Mouse (Mus musculus) liver, adult 2 months (tissue): ENCODE results near the gene Cenpo. TPM values are rescaled to one million over a fixed set of nuclear protein-coding genes. Genes with fewer than 3 reads are reported as not detected.
A peak's percentile ranks its signal among the peaks of the same experiment; 100 is the strongest.

Experiments used
- DNase-seq: peaks from one replicate; pipeline ENCODE4 v3.0.0-alpha.2; 2011; ENCODE audit warnings: low read depth, low spot score; ENCODE audit errors: extremely low read depth
- H3K27ac ChIP-seq: fragments of 200-500 bp; replicated peaks from 2 replicates; pipeline ENCODE4 v1.5.1; 2012; ENCODE audit warnings: low read depth, mild to moderate bottlenecking, control low read depth, inconsistent platforms, low read length; ENCODE audit not compliant: insufficient read depth
- H3K27me3 ChIP-seq: fragments of 200-500 bp; 2 replicates; pipeline ENCODE4 v1.6.1; 2012; ENCODE audit warnings: mild to moderate bottlenecking, moderate library complexity, low read length, inconsistent platforms; ENCODE audit not compliant: control insufficient read depth, insufficient read depth
- H3K36me3 ChIP-seq: fragments of 200-500 bp; 2 replicates; pipeline ENCODE4 v1.6.1; 2012; ENCODE audit warnings: low read length, inconsistent platforms; ENCODE audit not compliant: control insufficient read depth, insufficient read depth
- H3K4me1 ChIP-seq: fragments of 200-500 bp; 2 replicates; pipeline ENCODE4 v1.6.1; 2011; ENCODE audit warnings: low read length; ENCODE audit not compliant: control insufficient read depth, insufficient read depth
- H3K4me3 ChIP-seq: fragments of 200-500 bp; 2 replicates; pipeline ENCODE4 v1.5.1; 2011; ENCODE audit warnings: low read depth, mild to moderate bottlenecking, control low read depth, low read length, moderate library complexity; ENCODE audit not compliant: insufficient read depth
- H3K79me2 ChIP-seq: fragments of 200-500 bp; 2 replicates; pipeline ENCODE4 v1.6.1; 2012; ENCODE audit warnings: inconsistent platforms, mild to moderate bottlenecking, low read length, moderate library complexity; ENCODE audit not compliant: control insufficient read depth, insufficient read depth
- H3K9ac ChIP-seq: fragments of 200-500 bp; 2 replicates; pipeline ENCODE4 v1.6.1; 2012; ENCODE audit warnings: low read depth, mild to moderate bottlenecking, control low read depth, inconsistent platforms, low read length
- CTCF ChIP-seq: fragments of 200-500 bp; IDR thresholded peaks from 2 replicates; pipeline ENCODE4 v1.5.1; 2011; ENCODE audit warnings: low read depth, low read length, control low read depth
- POLR2A ChIP-seq: fragments of 200-500 bp; IDR thresholded peaks from 2 replicates; pipeline ENCODE4 v1.6.1; 2011; ENCODE audit warnings: low read length, control low read depth; ENCODE audit not compliant: insufficient read depth; ENCODE audit errors: extremely low read depth
- WGBS: fragments of 180-500 bp; shearing (Covaris S2); methylation state at CpG from one replicate; pipeline ENCODE4 v1.1.7; 2018; 5-methylcytosine and 5-hydroxymethylcytosine counted together
- polyA plus RNA-seq: library from polyadenylated mRNA; depleted of rRNA; stranded (reverse); fragments of >200 nt; gene quantifications from 2 replicates; pipeline ENCODE4 v1.2.3, GENCODE M21; 2012; rRNA removed
- total RNA-seq: library from RNA; depleted of rRNA; stranded (reverse); fragments of >200 nt; gene quantifications from 2 replicates; pipeline ENCODE4 v1.2.3, GENCODE M21; 2014; rRNA removed

The Cenpo gene
- total RNA-seq (2.9 and 3.6 TPM in 2 replicates), polyA plus RNA-seq (2.4 and 4.0 TPM in 2 replicates)

DNA sequence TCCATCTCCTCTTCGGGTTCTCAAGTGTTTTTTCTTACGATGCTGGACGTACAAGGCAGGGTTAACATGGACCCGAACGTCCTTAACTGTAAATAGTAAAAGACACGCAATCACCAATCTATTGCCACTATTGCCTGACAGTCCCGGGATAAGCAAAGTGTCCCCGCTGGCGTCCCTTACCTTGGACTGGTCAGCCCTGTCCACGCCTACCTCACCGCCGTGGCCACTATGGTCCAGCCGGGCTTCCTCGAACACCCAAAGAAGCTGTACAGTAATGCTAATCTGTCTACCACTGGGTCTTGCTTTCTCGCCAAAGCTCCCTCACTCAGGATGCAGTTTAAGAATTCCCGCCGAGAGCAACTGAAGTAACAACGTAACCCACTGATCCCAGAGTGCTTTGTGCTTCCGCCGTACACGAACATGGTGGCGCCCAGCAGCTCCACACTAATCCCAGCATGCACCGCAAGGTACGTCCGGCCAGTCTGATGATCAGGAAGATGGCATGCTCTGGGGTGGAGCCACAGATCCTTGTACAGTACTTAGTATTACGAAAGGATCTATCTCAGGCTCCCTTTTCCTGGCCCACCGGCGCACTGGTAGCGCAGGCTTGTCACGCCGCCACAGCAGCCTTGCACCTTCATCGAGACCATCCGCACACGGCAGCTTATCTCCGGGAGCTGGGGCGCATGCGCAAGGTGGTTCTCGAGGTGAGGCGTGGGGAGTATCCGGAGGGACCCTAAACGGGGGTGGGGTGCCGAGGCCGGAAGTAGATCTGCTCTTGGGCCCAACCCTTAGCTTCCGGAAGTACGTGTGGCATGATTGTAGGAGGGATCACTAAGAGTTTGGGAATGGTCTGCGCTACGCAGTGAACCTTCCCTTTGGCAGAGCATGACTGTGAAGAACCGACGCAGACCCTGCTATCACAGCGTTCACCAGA, at the start of gene Cenpo, which contains the start of gene Ptrhd1:
TSS of gene Cenpo (minus strand) at position 723 of the 937 bp plus-strand sequence.
TSS of gene Ptrhd1 (plus strand) at position 456 of the 937 bp plus-strand sequence.
- Histone ChIP-seq H3K79me2 (no peaks in the 10 kb centered on the region), H3K9ac (peak within 1 kb of the TSS; percentile 85), H3K27me3 (no peaks in the 10 kb centered on the region), H3K4me3 (peak within 1 kb of the TSS; percentile 78), H3K4me1 (peaks cover 5% of the 10 kb centered on the region; the same call in 1 of the 2 replicates), H3K27ac (peak within 1 kb of the TSS; percentile 93), H3K36me3 (0 out of 2 replicates have a peak, but pooled peaks cover 2% of the 10 kb centered on the region)
- 0 out of 2 replicates have a peak, but pooled peaks have one; percentile 31 for TF ChIP-seq POLR2A
- TF ChIP-seq CTCF, result no peak
- peak; percentile 96 for DNase-seq
- WGBS, result under 1% methylated on average over 50 of the region's 50 CpGs

DNA sequence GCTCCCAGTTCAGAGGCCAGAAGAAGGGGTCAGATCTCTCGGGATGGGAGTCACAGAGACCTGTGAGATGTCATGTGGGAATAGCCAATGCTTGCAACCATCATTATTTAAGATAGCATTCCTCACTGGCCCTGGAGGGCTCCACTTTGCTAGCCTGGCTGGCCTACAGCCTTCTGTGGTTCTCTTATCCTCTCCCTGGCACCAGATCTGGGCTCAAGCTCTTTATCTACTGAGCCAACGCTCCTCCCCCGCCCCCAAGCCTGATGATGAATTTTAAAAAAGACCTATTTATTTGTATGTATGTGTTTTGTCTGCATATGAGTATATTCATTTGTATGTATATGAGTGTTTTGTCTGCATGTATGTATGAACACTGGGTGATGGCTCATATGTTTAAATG, 45.8 kb upstream of the Cenpo start:
- 92% methylated on average over 3 of the region's 3 CpGs for WGBS
- Histone ChIP-seq H3K36me3 (peaks cover 11% of the 10 kb centered on the region), H3K27me3 (no peaks in the 10 kb centered on the region), H3K9ac (no peak overlapping the region), H3K4me1 (no peaks in the 10 kb centered on the region), H3K4me3 (no peak overlapping the region), H3K27ac (no peak overlapping the region), H3K79me2 (no peaks in the 10 kb centered on the region)
- DNase-seq, result no peak
- TF ChIP-seq POLR2A (no peak), CTCF (no peak)

DNA sequence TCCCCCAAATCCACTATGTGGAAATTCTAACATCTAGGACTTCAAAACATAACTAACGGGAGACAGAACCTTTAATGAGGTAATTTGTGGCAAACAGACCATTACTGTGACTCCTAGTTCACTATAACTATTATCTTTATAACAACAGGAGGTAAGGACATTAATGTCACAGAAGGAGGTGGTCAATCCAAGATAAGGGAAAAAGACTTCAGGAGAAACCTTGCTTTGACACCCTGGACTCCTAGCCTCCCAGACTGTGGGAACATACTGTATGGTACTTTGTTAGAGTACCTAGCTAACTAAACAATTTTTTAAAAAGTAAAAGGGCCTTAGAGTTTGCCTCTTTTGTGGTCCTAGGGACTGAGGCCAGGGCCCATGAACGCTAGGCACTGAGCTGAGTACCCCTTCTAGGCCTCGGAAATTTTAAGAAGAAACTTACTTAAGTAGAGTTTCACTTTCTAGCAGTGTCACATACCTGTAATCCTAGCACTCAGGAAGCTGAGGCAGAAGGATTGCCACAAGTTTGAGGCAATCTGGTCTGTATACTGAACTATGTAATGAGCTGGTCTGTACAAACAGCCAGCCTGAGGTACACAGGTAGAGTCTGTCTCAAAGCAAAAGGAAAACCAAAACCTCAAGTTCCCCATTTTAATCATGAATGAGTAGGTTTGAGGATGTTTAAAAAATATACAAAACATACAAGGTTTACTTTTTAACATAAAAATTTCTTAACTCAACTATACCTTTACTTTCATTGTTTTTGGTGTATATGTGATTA, 45.1 kb upstream of the Cenpo start:
- Histone ChIP-seq H3K36me3 (peaks cover 17% of the 10 kb centered on the region), H3K27ac (no peak overlapping the region), H3K9ac (no peak overlapping the region), H3K27me3 (no peaks in the 10 kb centered on the region), H3K79me2 (no peaks in the 10 kb centered on the region), H3K4me1 (no peaks in the 10 kb centered on the region), H3K4me3 (no peak overlapping the region)
- TF ChIP-seq CTCF, result no peak
- no peak for TF ChIP-seq POLR2A
- WGBS, result 92% methylated on average over 3 of the region's 3 CpGs
- DNase-seq, result no peak

DNA sequence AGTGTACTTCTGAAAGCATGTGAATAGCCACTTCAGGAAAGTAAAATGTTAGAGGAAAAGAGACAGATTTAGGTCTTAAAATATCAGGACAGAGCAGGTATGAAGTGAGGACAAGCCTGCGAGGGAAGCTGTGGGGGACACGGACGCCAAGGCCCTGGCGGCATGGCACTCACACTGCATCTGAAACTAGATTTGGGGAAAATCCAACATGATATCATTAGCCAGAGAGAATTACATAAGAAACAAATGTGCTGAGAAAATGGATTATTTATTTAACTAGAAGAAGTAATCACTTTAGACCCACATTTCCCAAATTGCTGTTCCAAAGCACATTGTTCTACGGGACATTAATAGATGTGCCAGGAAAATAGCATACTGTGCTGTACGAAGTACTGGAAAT, 37.0 kb upstream of the Cenpo start:
- Histone ChIP-seq H3K4me1 (no peaks in the 10 kb centered on the region), H3K36me3 (peaks cover 35% of the 10 kb centered on the region), H3K27me3 (no peaks in the 10 kb centered on the region), H3K27ac (no peak overlapping the region), H3K79me2 (no peaks in the 10 kb centered on the region), H3K4me3 (no peak overlapping the region), H3K9ac (no peak overlapping the region)
- no peak for DNase-seq
- WGBS, result 87% methylated on average over 6 of the region's 6 CpGs
- no peak for TF ChIP-seq CTCF
- no peak for TF ChIP-seq POLR2A

GRCm38 (mm10) chr12:4267765-4268164, 33.7 kb upstream of the Cenpo start:
- no peaks in the 10 kb centered on the region for H3K27me3 ChIP-seq

More at GRCm38 (mm10) chr12:4267765-4268164, 33.7 kb upstream of the Cenpo start:
- no peak overlapping the region for H3K9ac ChIP-seq
- no peaks in the 10 kb centered on the region for H3K4me1 ChIP-seq
- H3K4me3 ChIP-seq, result no peak overlapping the region
- H3K79me2 ChIP-seq, result no peaks in the 10 kb centered on the region
- H3K36me3 ChIP-seq, result peaks cover 27% of the 10 kb centered on the region
- TF ChIP-seq POLR2A (no peak), CTCF (no peak)
- H3K27ac ChIP-seq, result no peak overlapping the region
- no peak for DNase-seq
- WGBS, result 91% methylated on average over 4 of the region's 4 CpGs
